Mouse (Mus musculus) limb, embryonic 14.5 days (tissue): ENCODE results near the gene Cramp1l. TPM values are rescaled to one million over a fixed set of nuclear protein-coding genes. Genes with fewer than 3 reads are reported as not detected.

Experiments
- ATAC-seq: fragments of 200-750 bp; cut with Nextera tagmentation; 2 replicates; pipeline ENCODE4 v1.8.0; 2017; ENCODE audit warnings: low read depth, moderate number of reproducible peaks, moderate TSS enrichment; ENCODE audit not compliant: low FRiP score
- DNase-seq: peaks from one replicate; pipeline ENCODE4 v3.0.0-alpha.2; 2015; ENCODE audit warnings: low spot score
- H3K27ac ChIP-seq: fragments of 300-500 bp; sonication (generic); replicated peaks from 2 replicates; pipeline ENCODE4 v1.5.1; 2014; ENCODE audit warnings: low read depth, mild to moderate bottlenecking, low read length, moderate library complexity, mixed read lengths
- H3K27me3 ChIP-seq: fragments of 300-500 bp; sonication (generic); 2 replicates; pipeline ENCODE4 v1.6.1; 2014; ENCODE audit warnings: low read length, mixed read lengths; ENCODE audit not compliant: control insufficient read depth, insufficient read depth
- H3K36me3 ChIP-seq: fragments of 300-500 bp; sonication (generic); 2 replicates; pipeline ENCODE4 v1.6.1; 2014; ENCODE audit warnings: mild to moderate bottlenecking, low read length, moderate library complexity, mixed read lengths; ENCODE audit not compliant: control insufficient read depth, insufficient read depth
- H3K4me1 ChIP-seq: fragments of 300-500 bp; sonication (generic); 2 replicates; pipeline ENCODE4 v1.6.1; 2014; ENCODE audit warnings: antibody characterized with exemption, low read length, mixed read lengths; ENCODE audit not compliant: control insufficient read depth, insufficient read depth
- H3K4me2 ChIP-seq: fragments of 300-500 bp; sonication (generic); replicated peaks from 2 replicates; pipeline ENCODE4 v1.6.1; 2014; ENCODE audit warnings: low read depth, mild to moderate bottlenecking, low read length, moderate library complexity; ENCODE audit not compliant: severe bottlenecking
- H3K4me3 ChIP-seq: fragments of 300-500 bp; sonication (generic); replicated peaks from 2 replicates; pipeline ENCODE4 v1.5.1; 2014; ENCODE audit warnings: low read length
- H3K9ac ChIP-seq: fragments of 300-500 bp; sonication (generic); 2 replicates; pipeline ENCODE4 v1.6.1; 2014; ENCODE audit warnings: mild to moderate bottlenecking, low read depth, low read length, moderate library complexity; ENCODE audit not compliant: severe bottlenecking
- H3K9me3 ChIP-seq: fragments of 300-500 bp; sonication (generic); 2 replicates; pipeline ENCODE4 v1.6.1; 2016; ENCODE audit warnings: low read length; ENCODE audit not compliant: control insufficient read depth
- POLR2A ChIP-seq: fragments of 200-500 bp; IDR thresholded peaks from 2 replicates; pipeline ENCODE4 v1.8.0; 2012; ENCODE audit warnings: inconsistent platforms, mild to moderate bottlenecking, moderate library complexity, borderline replicate concordance; ENCODE audit not compliant: insufficient read depth, insufficient read length; ENCODE audit errors: extremely low read depth
- WGBS: fragments of 180-500 bp; shearing (Covaris S2); extraction: QIAGEN DNeasy Blood & Tissue Kit; methylation state at CpG from one replicate; pipeline ENCODE4 v1.1.7; 2014; 5-methylcytosine and 5-hydroxymethylcytosine counted together
- polyA plus RNA-seq, 2 experiments: library from polyadenylated mRNA; depleted of rRNA in 1 of 2; stranded (reverse) in 1 of 2; unstranded in 1 of 2; fragments of >200 nt; fragmentation: Nextera tagmentation in 1 of 2; extraction: Ambion mirVana in 1 of 2; gene quantifications; 2 replicates each; pipeline versions ENCODE4 v1.2.1 to v1.2.3; 2012 to 2014

The Cramp1l gene
- polyA plus RNA-seq, 2 experiments = 8.1 to 33.5 TPM

DNA sequence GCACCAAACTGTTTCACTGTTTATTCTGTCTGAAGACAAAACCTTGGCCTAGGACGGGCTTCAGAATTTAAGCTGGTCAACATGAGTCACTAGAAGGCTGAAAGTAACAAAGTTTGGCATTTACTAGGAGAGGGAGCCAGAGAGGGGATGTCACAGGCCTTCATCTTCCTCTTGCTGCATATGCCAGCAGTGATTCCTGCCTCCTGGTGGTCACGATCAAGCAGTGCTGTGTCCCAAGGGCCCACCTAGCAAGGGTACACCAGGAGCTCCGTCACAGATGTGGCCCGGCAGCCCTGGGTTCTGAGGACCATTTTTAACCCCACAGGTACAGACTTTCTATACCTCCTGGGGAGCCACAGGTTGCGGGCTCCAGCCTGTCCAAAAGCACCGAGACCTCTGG lies 41.5 kb upstream of the Cramp1l start:
- Histone ChIP-seq H3K27me3 (no peaks in the 10 kb centered on the region), H3K4me1 (no peaks in the 10 kb centered on the region), H3K9me3 (no peaks in the 10 kb centered on the region), H3K27ac (no peak overlapping the region), H3K4me3 (no peak overlapping the region), H3K4me2 (no peak overlapping the region), H3K9ac (no peak overlapping the region), H3K36me3 (peaks cover 49% of the 10 kb centered on the region)
- TF ChIP-seq POLR2A = no peak
- no peak for DNase-seq
- no peak for ATAC-seq
- 83% methylated on average over 6 of the region's 6 CpGs for WGBS

GRCm38 (mm10) chr17:25053274-25053673 lies 37.7 kb upstream of the Cramp1l start:
- H3K36me3 ChIP-seq = peaks cover 48% of the 10 kb centered on the region
- no peak overlapping the region for H3K9ac ChIP-seq
- ATAC-seq (no peak), DNase-seq (no peak)
- no peak for TF ChIP-seq POLR2A
- H3K4me3 ChIP-seq = no peak overlapping the region
- H3K4me2 ChIP-seq = no peak overlapping the region
- WGBS = 81% methylated on average over 9 of the region's 9 CpGs
- H3K9me3 ChIP-seq = no peaks in the 10 kb centered on the region
- no peak overlapping the region for H3K27ac ChIP-seq
- no peaks in the 10 kb centered on the region for H3K27me3 ChIP-seq
- H3K4me1 ChIP-seq = no peaks in the 10 kb centered on the region

DNA sequence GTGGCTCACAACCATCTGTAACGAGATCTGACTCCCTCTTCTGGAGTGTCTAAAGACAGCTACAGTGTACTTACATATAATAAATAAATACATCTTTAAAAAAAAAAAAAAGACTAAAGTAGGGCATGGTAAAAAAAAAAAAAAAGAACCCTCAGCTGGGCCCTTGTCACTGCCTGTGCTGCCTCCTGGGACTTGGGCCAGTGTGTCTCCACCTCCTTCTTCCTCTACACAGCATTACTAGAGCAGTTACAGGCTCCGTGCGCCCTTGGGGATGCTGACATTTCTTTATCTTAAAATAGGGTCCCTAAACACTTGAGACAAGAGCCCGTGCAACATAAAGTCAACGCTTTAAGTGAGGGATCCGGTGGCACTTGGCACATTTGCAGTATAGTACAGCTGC lies 31.6 kb upstream of the Cramp1l start:
- H3K27me3 ChIP-seq = no peaks in the 10 kb centered on the region
- no peak for TF ChIP-seq POLR2A
- H3K4me1 ChIP-seq = no peaks in the 10 kb centered on the region
- peaks cover 39% of the 10 kb centered on the region for H3K36me3 ChIP-seq
- WGBS = 89% methylated on average over 5 of the region's 6 CpGs
- H3K4me2 ChIP-seq = no peak overlapping the region
- H3K9me3 ChIP-seq = no peaks in the 10 kb centered on the region
- H3K9ac ChIP-seq = no peak overlapping the region
- DNase-seq (no peak), ATAC-seq (no peak)
- H3K4me3 ChIP-seq = no peak overlapping the region
- H3K27ac ChIP-seq = no peak overlapping the region

GRCm38 (mm10) chr17:25045281-25045680 lies 29.7 kb upstream of the Cramp1l start:
- ATAC-seq = no peak
- Histone ChIP-seq H3K9ac (no peak overlapping the region), H3K4me3 (no peak overlapping the region), H3K9me3 (no peaks in the 10 kb centered on the region), H3K36me3 (peaks cover 26% of the 10 kb centered on the region), H3K27me3 (no peaks in the 10 kb centered on the region), H3K4me2 (no peak overlapping the region), H3K4me1 (no peaks in the 10 kb centered on the region), H3K27ac (no peak overlapping the region)
- TF ChIP-seq POLR2A = no peak
- WGBS = 91% methylated on average over 4 of the region's 4 CpGs
- no peak for DNase-seq

- Histone ChIP-seq H3K27ac (no peak overlapping the region), H3K4me3 (no peak overlapping the region), H3K27me3 (no peaks in the 10 kb centered on the region), H3K9ac (no peak overlapping the region), H3K9me3 (no peaks in the 10 kb centered on the region), H3K4me1 (no peaks in the 10 kb centered on the region), H3K36me3 (peaks cover 24% of the 10 kb centered on the region), H3K4me2 (no peak overlapping the region)
- ATAC-seq (no peak), DNase-seq (no peak)
- TF ChIP-seq POLR2A = no peak
- 45% methylated on average over 7 of the region's 7 CpGs for WGBS
These were observed 29.3 kb upstream of the Cramp1l start for GRCm38 (mm10) chr17:25044879-25045278.

DNA sequence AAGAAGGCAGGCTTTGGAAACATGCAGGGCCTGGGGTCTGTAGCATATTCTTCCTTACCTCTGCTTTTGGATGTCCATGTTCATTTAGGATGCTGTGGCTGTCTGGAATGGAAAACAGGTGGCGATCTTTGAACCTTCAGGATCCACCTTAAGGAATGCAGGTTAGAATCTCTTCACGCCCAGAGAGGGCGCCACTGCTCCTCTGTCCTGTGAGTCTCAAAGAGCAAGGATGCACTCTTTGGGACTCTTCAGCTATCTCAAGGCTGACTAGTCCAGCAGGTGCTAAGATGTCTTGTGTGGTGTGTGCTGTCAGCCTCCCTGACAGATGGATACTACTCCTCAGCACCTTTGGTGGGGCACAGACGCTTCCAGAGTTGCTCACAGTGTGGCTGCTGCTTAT lies 20.6 kb upstream of the Cramp1l start:
- DNase-seq (no peak), ATAC-seq (no peak)
- no peak for TF ChIP-seq POLR2A
- Histone ChIP-seq H3K36me3 (peaks cover 44% of the 10 kb centered on the region), H3K27ac (no peak overlapping the region), H3K4me2 (no peak overlapping the region), H3K9me3 (no peaks in the 10 kb centered on the region), H3K27me3 (no peaks in the 10 kb centered on the region), H3K9ac (no peak overlapping the region), H3K4me1 (no peaks in the 10 kb centered on the region), H3K4me3 (no peak overlapping the region)
- 61% methylated on average over 4 of the region's 4 CpGs for WGBS
